Mouse (Mus musculus): ENCODE measurements around the gene Nav2. TPM values are rescaled to one million over a fixed set of nuclear protein-coding genes. Genes with fewer than 3 reads are reported as not detected.

The Nav2 gene
- total RNA-seq, 2 experiments from 2014 or later = 200 to 220 TPM

GRCm38 (mm10) chr7:49139762-49140161 lies 231.2 kb downstream of the Nav2 start:
- intact Hi-C loops (cut with DNase I) = no loop called here
- DNase-seq = no peak

- no peak for DNase-seq
- intact Hi-C loops (cut with DNase I) = no loop called here
These were observed 235.4 kb downstream of the Nav2 start for GRCm38 (mm10) chr7:49143966-49144365.

- intact Hi-C loops (cut with DNase I) = no loop called here
- DNase-seq = peak; percentile 31
These were observed 237.5 kb downstream of the Nav2 start for GRCm38 (mm10) chr7:49145749-49146670.

GRCm38 (mm10) chr7:49152297-49152696 lies 243.8 kb downstream of the Nav2 start:
- DNase-seq = peak; percentile 34
- intact Hi-C loops (cut with DNase I) = no loop called here

- no peak for DNase-seq
- intact Hi-C loops (cut with DNase I) = no loop called here
These were observed 244.2 kb downstream of the Nav2 start for GRCm38 (mm10) chr7:49152713-49153112.

- intact Hi-C loops (cut with DNase I) = no loop called here
- peak; percentile 45 for DNase-seq
These were observed 250.3 kb downstream of the Nav2 start for GRCm38 (mm10) chr7:49158641-49159381.

GRCm38 (mm10) chr7:49159646-49160555 lies 251.4 kb downstream of the Nav2 start:
- DNase-seq = no peak
- intact Hi-C loops (cut with DNase I) = no loop called here

- DNase-seq = no peak
- intact Hi-C loops (cut with DNase I) = no loop called here
These were observed 253.6 kb downstream of the Nav2 start for GRCm38 (mm10) chr7:49162079-49162478.

GRCm38 (mm10) chr7:49163789-49164188 lies 255.3 kb downstream of the Nav2 start:
- intact Hi-C loops (cut with DNase I) = no loop called here
- DNase-seq = peak; percentile 42

- DNase-seq = no peak
- intact Hi-C loops (cut with DNase I) = no loop called here
These were observed 256.4 kb downstream of the Nav2 start for GRCm38 (mm10) chr7:49164868-49165267.

GRCm38 (mm10) chr7:49172926-49173325 lies 264.4 kb downstream of the Nav2 start:
- no peak for DNase-seq
- intact Hi-C loops (cut with DNase I) = no loop called here

- intact Hi-C loops (cut with DNase I) = no loop called here
- peak; percentile 92 for DNase-seq
These were observed 267.4 kb downstream of the Nav2 start for GRCm38 (mm10) chr7:49175784-49176409.

- intact Hi-C loops (cut with DNase I) = no loop called here
- no peak for DNase-seq
These were observed 268.2 kb downstream of the Nav2 start for GRCm38 (mm10) chr7:49176590-49177201.

GRCm38 (mm10) chr7:49178217-49178616 lies 269.7 kb downstream of the Nav2 start:
- intact Hi-C loops (cut with DNase I) = no loop called here
- DNase-seq = no peak

GRCm38 (mm10) chr7:49181010-49181409 lies 272.5 kb downstream of the Nav2 start:
- DNase-seq = no peak
- intact Hi-C loops (cut with DNase I) = no loop called here

- DNase-seq = peak; percentile 54
These were observed 273.9 kb downstream of the Nav2 start for GRCm38 (mm10) chr7:49182427-49182826.

GRCm38 (mm10) chr7:49183696-49184095 lies 275.2 kb downstream of the Nav2 start:
- DNase-seq = no peak
- intact Hi-C loops (cut with DNase I) = no loop called here

More at GRCm38 (mm10) chr7:49182427-49182826, 273.9 kb downstream of the Nav2 start:
- intact Hi-C loops (cut with DNase I) = no loop called here

- intact Hi-C loops (cut with DNase I) = no loop called here
- no peak for DNase-seq
These were observed 277.5 kb downstream of the Nav2 start for GRCm38 (mm10) chr7:49185991-49186390.

GRCm38 (mm10) chr7:49189364-49189763 lies 280.8 kb downstream of the Nav2 start:
- DNase-seq = no peak
- intact Hi-C loops (cut with DNase I) = no loop called here

Measured in left cerebral cortex, postnatal 4 days (tissue).